Mouse (Mus musculus) lung, embryonic 14.5 days (tissue): ENCODE data around the gene Tmem265. TPM values are rescaled to one million over a fixed set of nuclear protein-coding genes. Genes with fewer than 3 reads are reported as not detected.
A peak's percentile ranks its signal among the peaks of the same experiment; 100 is the strongest.

Experiments used
- ATAC-seq: fragments of 200-750 bp; cut with Nextera tagmentation; 2 replicates; pipeline ENCODE4 v1.8.0; 2017; ENCODE audit warnings: mild to moderate bottlenecking, moderate TSS enrichment, moderate library complexity; ENCODE audit not compliant: insufficient read depth
- DNase-seq: peaks from one replicate; pipeline ENCODE4 v3.0.0-alpha.2; 2015
- H3K27ac ChIP-seq: fragments of 300-500 bp; sonication (generic); 2 replicates; pipeline ENCODE4 v1.5.1; 2014; ENCODE audit warnings: low read depth, mild to moderate bottlenecking, moderate library complexity
- H3K27me3 ChIP-seq: fragments of 300-500 bp; sonication (generic); 2 replicates; pipeline ENCODE4 v1.6.1; 2014; ENCODE audit warnings: low read length, control low read depth; ENCODE audit not compliant: insufficient read depth
- H3K36me3 ChIP-seq: fragments of 300-500 bp; sonication (generic); 2 replicates; pipeline ENCODE4 v1.6.1; 2014; ENCODE audit warnings: control low read depth; ENCODE audit not compliant: insufficient read depth
- H3K4me1 ChIP-seq: fragments of 300-500 bp; sonication (generic); 2 replicates; pipeline ENCODE4 v1.6.1; 2014; ENCODE audit warnings: antibody characterized with exemption, control low read depth; ENCODE audit not compliant: insufficient read depth
- H3K4me2 ChIP-seq: fragments of 300-500 bp; sonication (generic); 2 replicates; pipeline ENCODE4 v1.6.1; 2014; ENCODE audit warnings: mild to moderate bottlenecking
- H3K4me3 ChIP-seq: fragments of 300-500 bp; sonication (generic); 2 replicates; pipeline ENCODE4 v1.5.1; 2014; ENCODE audit warnings: low read depth, low read length
- H3K9ac ChIP-seq: fragments of 300-500 bp; sonication (generic); 2 replicates; pipeline ENCODE4 v1.6.1; 2014
- H3K9me3 ChIP-seq: fragments of 300-500 bp; sonication (generic); 2 replicates; pipeline ENCODE4 v1.6.1; 2016; ENCODE audit warnings: low read depth, low read length, control low read depth
- CTCF ChIP-seq: IDR thresholded peaks from 2 replicates; pipeline ENCODE4 v1.5.1; 2016; ENCODE audit warnings: antibody characterized with exemption, low read depth
- WGBS: fragments of 180-500 bp; shearing (Covaris S2); extraction: QIAGEN DNeasy Blood & Tissue Kit; methylation state at CpG from one replicate; pipeline ENCODE4 v1.1.7; 2014; 5-methylcytosine and 5-hydroxymethylcytosine counted together
- polyA plus RNA-seq: library from polyadenylated mRNA; unstranded; fragments of >200 nt; fragmentation: Nextera tagmentation; extraction: Ambion mirVana; gene quantifications from 2 replicates; pipeline ENCODE4 v1.2.1, GENCODE M21; 2014

The Tmem265 gene
- polyA plus RNA-seq, 1 experiment from 2014 or later, result 6.3 TPM

DNA sequence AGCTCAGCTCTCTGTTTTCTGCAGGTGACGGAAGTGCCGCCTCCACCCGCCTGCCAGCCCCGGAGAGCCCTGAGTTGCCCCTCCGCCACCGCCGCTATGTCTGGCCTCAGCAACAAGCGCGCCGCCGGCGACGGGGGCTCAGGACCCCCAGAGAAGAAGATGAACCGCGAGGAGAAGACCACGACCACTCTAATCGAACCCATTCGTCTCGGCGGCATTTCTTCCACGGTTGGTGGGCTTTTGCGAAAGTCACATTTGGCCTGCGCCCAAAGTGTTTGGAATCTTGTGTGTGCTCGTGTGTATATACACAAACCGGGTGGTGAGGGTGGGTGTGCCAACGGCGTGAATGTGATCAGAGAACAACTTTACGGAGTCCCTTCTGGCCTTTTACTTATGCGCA is 27.7 kb downstream of the Tmem265 start:
- H3K4me3 ChIP-seq, result peak overlapping the region; percentile 84
- no peak for TF ChIP-seq CTCF
- no peak for ATAC-seq
- H3K4me1 ChIP-seq, result peaks cover 10% of the 10 kb centered on the region
- H3K4me2 ChIP-seq, result peak overlapping the region; percentile 96
- DNase-seq, result no peak
- no peaks in the 10 kb centered on the region for H3K9me3 ChIP-seq
- H3K27ac ChIP-seq, result peak overlapping the region; percentile 56; the same call in 1 of the 2 replicates
- H3K9ac ChIP-seq, result peak overlapping the region; percentile 80
- WGBS, result 3% methylated on average over 29 of the region's 29 CpGs
- no peaks in the 10 kb centered on the region for H3K27me3 ChIP-seq
- peaks cover 61% of the 10 kb centered on the region for H3K36me3 ChIP-seq

DNA sequence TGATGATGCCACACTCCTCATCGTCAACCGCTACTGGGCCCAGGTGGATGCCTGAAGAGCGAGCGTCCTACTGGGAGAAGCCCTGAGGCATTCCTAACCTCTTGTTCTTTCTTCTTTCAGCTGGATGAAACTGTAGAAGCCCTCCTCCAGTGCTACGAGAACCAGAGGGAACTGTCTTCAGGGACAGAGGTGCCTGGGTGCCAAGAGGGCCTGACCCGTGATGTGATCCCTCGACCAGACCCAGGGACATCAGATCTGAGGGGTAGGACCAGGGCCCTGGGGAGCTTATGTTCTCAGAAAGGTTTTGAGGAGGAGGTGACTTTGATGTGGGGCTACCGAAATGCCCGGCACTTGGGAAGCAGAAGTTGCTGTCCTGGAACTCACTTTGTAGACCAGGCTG is 28.4 kb downstream of the Tmem265 start:
- H3K27ac ChIP-seq, result no peak overlapping the region
- peak overlapping the region; percentile 84 for H3K4me3 ChIP-seq
- peaks cover 10% of the 10 kb centered on the region for H3K4me1 ChIP-seq
- peak overlapping the region; percentile 96 for H3K4me2 ChIP-seq
- H3K9ac ChIP-seq, result peak overlapping the region; percentile 80
- 90% methylated on average over 9 of the region's 9 CpGs for WGBS
- TF ChIP-seq CTCF, result no peak
- H3K27me3 ChIP-seq, result no peaks in the 10 kb centered on the region
- ATAC-seq, result no peak
- H3K36me3 ChIP-seq, result peaks cover 61% of the 10 kb centered on the region
- no peaks in the 10 kb centered on the region for H3K9me3 ChIP-seq
- no peak for DNase-seq

DNA sequence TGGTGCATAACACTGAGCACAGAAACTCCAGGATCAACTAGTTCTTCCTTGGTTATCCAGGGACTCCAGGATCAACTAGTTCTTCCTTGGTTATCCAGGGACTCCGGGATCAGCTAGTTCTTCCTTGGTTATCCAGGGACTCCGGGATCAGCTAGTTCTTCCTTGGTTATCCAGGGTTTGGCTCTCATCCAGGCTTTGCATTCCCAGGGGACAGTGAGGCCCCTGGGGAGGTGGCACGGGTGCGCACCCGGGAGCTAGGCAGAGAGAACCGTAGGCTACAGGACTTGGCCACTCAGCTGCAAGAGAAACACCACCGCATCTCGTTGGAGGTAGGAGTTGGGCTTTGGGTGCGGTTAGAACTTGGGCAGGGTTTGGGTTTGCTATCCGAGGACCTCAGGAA is 29.9 kb downstream of the Tmem265 start:
- Histone ChIP-seq H3K27me3 (no peaks in the 10 kb centered on the region), H3K4me1 (peaks cover 10% of the 10 kb centered on the region), H3K4me3 (no peak overlapping the region), H3K36me3 (peaks cover 67% of the 10 kb centered on the region), H3K9me3 (no peaks in the 10 kb centered on the region), H3K4me2 (no peak overlapping the region), H3K9ac (no peak overlapping the region), H3K27ac (no peak overlapping the region)
- no peak for TF ChIP-seq CTCF
- ATAC-seq (no peak), DNase-seq (no peak)
- 80% methylated on average over 10 of the region's 10 CpGs for WGBS

DNA sequence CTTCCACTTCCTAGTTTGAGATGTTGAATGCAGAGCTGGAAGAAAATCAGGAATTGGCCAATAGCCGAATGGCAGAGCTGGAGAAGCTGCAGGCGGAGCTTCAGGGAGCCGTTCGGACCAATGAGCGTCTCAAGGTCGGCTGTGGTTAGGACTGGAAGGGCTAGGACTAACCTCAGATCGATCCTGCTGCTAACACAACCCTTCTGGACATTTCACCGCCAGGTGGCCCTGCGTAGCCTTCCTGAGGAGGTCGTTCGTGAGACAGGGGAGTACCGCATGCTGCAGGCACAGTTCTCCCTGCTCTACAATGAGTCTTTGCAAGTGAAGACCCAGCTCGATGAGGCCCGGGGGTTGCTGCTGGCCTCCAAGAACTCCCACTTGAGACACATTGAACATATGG is 31.4 kb downstream of the Tmem265 start:
- Histone ChIP-seq H3K4me2 (no peak overlapping the region), H3K9me3 (no peaks in the 10 kb centered on the region), H3K36me3 (peaks cover 81% of the 10 kb centered on the region), H3K9ac (no peak overlapping the region), H3K4me3 (no peak overlapping the region), H3K27me3 (no peaks in the 10 kb centered on the region), H3K4me1 (peaks cover 4% of the 10 kb centered on the region), H3K27ac (no peak overlapping the region)
- no peak for TF ChIP-seq CTCF
- 80% methylated on average over 14 of the region's 14 CpGs for WGBS
- DNase-seq (no peak), ATAC-seq (no peak)

DNA sequence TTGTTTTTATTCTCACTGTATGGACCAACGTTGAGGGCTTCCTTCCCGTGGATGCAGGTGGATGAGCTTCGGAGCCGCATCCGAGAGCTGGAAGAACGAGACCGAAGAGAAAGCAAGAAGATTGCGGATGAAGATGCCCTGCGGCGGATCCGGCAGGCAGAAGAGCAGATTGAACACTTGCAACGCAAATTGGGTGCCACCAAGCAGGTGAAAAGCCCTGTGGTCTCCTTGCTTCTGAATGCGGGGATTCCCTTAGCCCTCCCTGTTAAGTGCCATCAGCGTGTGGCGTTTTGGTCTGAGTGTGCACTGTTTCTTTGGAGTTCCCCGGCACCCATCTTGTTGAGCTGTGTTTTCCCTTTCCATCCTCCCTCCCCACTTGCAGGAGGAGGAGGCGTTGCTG is 35.6 kb downstream of the Tmem265 start:
- Histone ChIP-seq H3K9ac (no peak overlapping the region), H3K9me3 (no peaks in the 10 kb centered on the region), H3K4me1 (no peaks in the 10 kb centered on the region), H3K36me3 (peaks cover 100% of the 10 kb centered on the region), H3K4me3 (no peak overlapping the region), H3K27ac (no peak overlapping the region), H3K4me2 (no peak overlapping the region), H3K27me3 (no peaks in the 10 kb centered on the region)
- 93% methylated on average over 17 of the region's 17 CpGs for WGBS
- ATAC-seq (no peak), DNase-seq (no peak)
- TF ChIP-seq CTCF, result no peak

DNA sequence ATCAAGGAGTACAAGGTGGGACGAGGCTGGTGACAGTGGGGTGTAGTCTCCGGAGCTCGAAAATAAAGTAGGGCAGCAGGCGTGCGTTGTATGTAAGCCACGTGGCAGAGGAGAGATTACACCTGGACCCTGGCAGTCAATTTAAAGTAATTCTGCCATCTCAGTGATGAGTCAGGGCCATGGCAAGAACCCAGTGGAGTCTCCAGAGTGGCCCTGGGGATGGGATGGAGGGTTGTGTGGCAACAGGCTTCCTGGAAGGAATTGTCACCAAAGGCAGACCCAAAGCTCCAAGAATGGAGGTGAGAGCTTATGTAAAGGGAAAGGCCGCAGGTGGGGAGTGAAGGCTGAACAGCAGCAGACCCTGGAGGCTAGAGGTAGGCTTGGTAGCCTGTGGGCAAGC is 39.4 kb downstream of the Tmem265 start:
- no peak for ATAC-seq
- Histone ChIP-seq H3K4me2 (no peak overlapping the region), H3K27me3 (no peaks in the 10 kb centered on the region), H3K4me3 (no peak overlapping the region), H3K27ac (no peak overlapping the region), H3K9me3 (no peaks in the 10 kb centered on the region), H3K4me1 (no peaks in the 10 kb centered on the region), H3K9ac (no peak overlapping the region), H3K36me3 (peaks cover 94% of the 10 kb centered on the region)
- DNase-seq, result no peak
- TF ChIP-seq CTCF, result no peak
- WGBS, result 87% methylated on average over 7 of the region's 7 CpGs

DNA sequence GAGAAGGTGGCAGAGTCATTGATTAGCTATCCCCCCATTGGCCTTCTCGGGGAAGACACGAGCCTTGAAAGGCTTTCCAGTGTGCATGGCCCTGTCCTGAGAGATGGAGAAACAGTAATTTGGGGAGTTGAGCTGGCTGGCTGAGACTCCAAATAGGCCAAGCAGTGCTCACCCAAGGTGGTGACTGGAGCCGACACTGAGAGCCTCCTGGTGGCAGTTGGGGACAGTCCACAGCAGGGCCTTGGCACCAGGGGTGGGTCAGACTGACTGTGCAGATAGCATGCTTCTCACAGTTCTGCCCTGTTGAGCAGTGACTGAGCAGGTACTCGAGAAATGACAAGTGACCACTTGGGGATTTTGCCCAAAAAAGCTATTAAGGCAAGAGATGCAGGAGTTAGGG is 40.5 kb downstream of the Tmem265 start:
- Histone ChIP-seq H3K4me3 (no peak overlapping the region), H3K9ac (no peak overlapping the region), H3K27me3 (no peaks in the 10 kb centered on the region), H3K27ac (no peak overlapping the region), H3K4me1 (no peaks in the 10 kb centered on the region), H3K36me3 (peaks cover 87% of the 10 kb centered on the region), H3K9me3 (no peaks in the 10 kb centered on the region), H3K4me2 (no peak overlapping the region)
- ATAC-seq (no peak), DNase-seq (no peak)
- 87% methylated on average over 4 of the region's 4 CpGs for WGBS
- no peak for TF ChIP-seq CTCF

DNA sequence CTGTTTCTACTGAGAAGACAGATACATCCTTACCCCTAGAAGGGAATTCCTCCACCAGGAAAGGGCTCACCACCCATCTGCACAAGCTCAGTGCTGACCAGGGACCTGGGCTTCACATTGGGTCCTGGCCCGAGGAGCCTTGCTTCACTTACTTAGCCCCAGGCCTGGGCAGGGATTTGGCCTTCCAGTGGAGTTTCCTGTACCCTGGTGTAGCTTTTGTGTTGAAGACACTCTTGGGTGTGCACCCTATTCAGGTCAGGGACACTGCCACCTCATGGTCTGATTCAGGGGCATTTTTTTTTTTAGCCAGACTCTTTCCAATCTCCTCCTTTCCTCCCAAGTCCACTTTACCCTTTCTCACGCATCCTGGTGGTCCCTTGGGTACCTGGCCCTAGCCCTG is 41.7 kb downstream of the Tmem265 start:
- Histone ChIP-seq H3K4me3 (no peak overlapping the region), H3K27me3 (no peaks in the 10 kb centered on the region), H3K4me2 (no peak overlapping the region), H3K27ac (no peak overlapping the region), H3K9ac (no peak overlapping the region), H3K4me1 (no peaks in the 10 kb centered on the region), H3K36me3 (peaks cover 76% of the 10 kb centered on the region), H3K9me3 (no peaks in the 10 kb centered on the region)
- no peak for TF ChIP-seq CTCF
- ATAC-seq (no peak), DNase-seq (no peak)
- 85% methylated on average over 2 of the region's 2 CpGs for WGBS
